Mouse (Mus musculus): ENCODE results near the gene Prrt3. TPM values are rescaled to one million over a fixed set of nuclear protein-coding genes. Genes with fewer than 3 reads are reported as not detected.

Gene Prrt3
- total RNA-seq (2022) = not detected

GRCm38 (mm10) chr6:113501388-113502084 lies at the start of gene Prrt3:
Gene Prrt3 (minus strand): TSS chr6:113501931.
- DNase-seq (ENCODE audit: low spot score) = no peak

GRCm38 (mm10) chr6:113543906-113544481 lies 42.3 kb upstream of the Prrt3 start:
- no peak for DNase-seq (ENCODE audit: low spot score)

- no peak for DNase-seq (ENCODE audit: low spot score)
These were observed 39.9 kb upstream of the Prrt3 start for GRCm38 (mm10) chr6:113541610-113542009.

GRCm38 (mm10) chr6:113534886-113535285 lies 33.2 kb upstream of the Prrt3 start:
- no peak for DNase-seq (ENCODE audit: low spot score)

- DNase-seq (ENCODE audit: low spot score) = no peak
These were observed 30.2 kb upstream of the Prrt3 start for GRCm38 (mm10) chr6:113531840-113532404.

GRCm38 (mm10) chr6:113530932-113531839 lies 29.5 kb upstream of the Prrt3 start, which contains the start of the genes Emc3 and Fancd2:
Gene Emc3 (minus strand): TSS chr6:113531652.
Gene Fancd2 (plus strand): TSS chr6:113531682.
- peak; percentile 91 for DNase-seq (ENCODE audit: low spot score)

- no peak for DNase-seq (ENCODE audit: low spot score)
These were observed 21.7 kb upstream of the Prrt3 start for GRCm38 (mm10) chr6:113523420-113523819.

GRCm38 (mm10) chr6:113522310-113522709 lies 20.6 kb upstream of the Prrt3 start:
- DNase-seq (ENCODE audit: low spot score) = no peak

GRCm38 (mm10) chr6:113517434-113518080 lies 15.8 kb upstream of the Prrt3 start:
- DNase-seq (ENCODE audit: low spot score) = no peak

- DNase-seq (ENCODE audit: low spot score) = no peak
These were observed 12.9 kb upstream of the Prrt3 start for GRCm38 (mm10) chr6:113514600-113514999.

- no peak for DNase-seq (ENCODE audit: low spot score)
These were observed 12.2 kb upstream of the Prrt3 start for GRCm38 (mm10) chr6:113513944-113514343.

- no peak for DNase-seq (ENCODE audit: low spot score)
These were observed 7.2 kb upstream of the Prrt3 start for GRCm38 (mm10) chr6:113508947-113509280.

- no peak for DNase-seq (ENCODE audit: low spot score)
These were observed 6.7 kb upstream of the Prrt3 start for GRCm38 (mm10) chr6:113508272-113508946.

GRCm38 (mm10) chr6:113507130-113507529 lies 5.4 kb upstream of the Prrt3 start:
- no peak for DNase-seq (ENCODE audit: low spot score)

GRCm38 (mm10) chr6:113505689-113506088 lies 4.0 kb upstream of the Prrt3 start:
- no peak for DNase-seq (ENCODE audit: low spot score)

GRCm38 (mm10) chr6:113502801-113503200 lies 1.1 kb upstream of the Prrt3 start:
- no peak for DNase-seq (ENCODE audit: low spot score)

- no peak for DNase-seq (ENCODE audit: low spot score)
These were observed 2.4 kb downstream of the Prrt3 start for GRCm38 (mm10) chr6:113499346-113499745.

- no peak for DNase-seq (ENCODE audit: low spot score)
These were observed 6.6 kb downstream of the Prrt3 start for GRCm38 (mm10) chr6:113495071-113495675.

GRCm38 (mm10) chr6:113494258-113494788 lies 7.4 kb downstream of the Prrt3 start:
- DNase-seq (ENCODE audit: low spot score) = peak; percentile 63
